Mouse (Mus musculus): ENCODE data around the gene Cacng7. TPM values are rescaled to one million over a fixed set of nuclear protein-coding genes. Genes with fewer than 3 reads are reported as not detected.

The Cacng7 gene
- polyA plus RNA-seq, 1 experiment from 2014 or later = 1.7 TPM

DNA sequence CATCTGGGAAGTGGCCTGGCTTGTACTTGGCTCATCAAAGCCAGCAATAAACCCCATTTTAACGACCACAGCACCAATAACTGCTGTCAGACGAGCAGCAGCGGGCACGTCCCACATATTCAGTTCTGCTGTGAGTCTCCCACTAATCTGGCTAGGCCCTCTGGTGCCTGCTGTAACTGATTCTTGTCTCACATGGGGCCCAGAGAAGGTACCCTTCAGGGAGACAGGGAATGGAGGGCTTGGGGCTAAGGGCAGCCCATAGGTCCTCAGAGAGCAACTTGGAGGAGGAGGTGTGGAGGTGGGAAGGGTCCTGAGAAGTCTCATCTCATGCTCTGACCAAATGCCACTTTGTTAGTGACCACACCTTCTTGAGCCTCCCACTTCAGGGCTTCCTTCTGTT, 24.1 kb upstream of the Cacng7 start:
- Histone ChIP-seq H3K27me3 (replicated peaks; ENCODE audit: control insufficient read depth, insufficient read depth, low read length) (peaks cover 24% of the 10 kb centered on the region), H3K4me1 (ENCODE audit: control insufficient read depth, insufficient read depth, low read length) (no peaks in the 10 kb centered on the region), H3K4me2 (ENCODE audit: low read depth, low read length) (no peak overlapping the region), H3K36me3 (ENCODE audit: control insufficient read depth, insufficient read depth, low read length) (no peaks in the 10 kb centered on the region), H3K4me3 (ENCODE audit: low read depth, low read length) (no peak overlapping the region), H3K27ac (replicated peaks; ENCODE audit: low read depth, low read length) (no peak overlapping the region), H3K9ac (ENCODE audit: low read depth, low read length) (no peak overlapping the region), H3K9me3 (ENCODE audit: control insufficient read depth, low read length) (0 out of 2 replicates have a peak, but pooled peaks cover 4% of the 10 kb centered on the region)
- ATAC-seq (ENCODE audit: low read depth) (no peak), DNase-seq (ENCODE audit: low spot score) (no peak)
- 66% methylated on average over 4 of the region's 4 CpGs for WGBS

DNA sequence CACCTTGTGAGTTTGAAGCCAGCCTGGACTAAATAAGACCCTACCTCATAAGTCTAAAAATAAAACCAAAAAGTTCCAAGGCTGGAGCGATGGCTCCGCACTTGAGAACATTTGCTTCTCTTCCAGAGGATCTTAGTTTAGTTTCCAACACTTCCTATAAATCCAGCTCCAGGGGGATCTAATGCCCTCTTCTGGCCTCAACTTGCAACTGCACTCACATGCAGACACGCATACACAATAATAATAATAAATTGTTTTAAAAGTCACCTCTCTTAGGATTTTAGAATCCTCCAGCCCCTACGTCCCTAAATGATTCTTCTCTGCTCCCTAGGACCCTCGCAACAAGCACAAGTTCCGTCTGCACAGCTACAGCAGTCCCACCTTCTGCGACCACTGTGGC, 22.5 kb upstream of the Cacng7 start:
- no peak for ATAC-seq (ENCODE audit: low read depth)
- Histone ChIP-seq H3K9ac (ENCODE audit: low read depth, low read length) (no peak overlapping the region), H3K4me3 (ENCODE audit: low read depth, low read length) (no peak overlapping the region), H3K27me3 (replicated peaks; ENCODE audit: control insufficient read depth, insufficient read depth, low read length) (peaks cover 8% of the 10 kb centered on the region), H3K4me2 (ENCODE audit: low read depth, low read length) (no peak overlapping the region), H3K9me3 (ENCODE audit: control insufficient read depth, low read length) (0 out of 2 replicates have a peak, but pooled peaks cover 4% of the 10 kb centered on the region), H3K27ac (replicated peaks; ENCODE audit: low read depth, low read length) (no peak overlapping the region), H3K4me1 (ENCODE audit: control insufficient read depth, insufficient read depth, low read length) (no peaks in the 10 kb centered on the region), H3K36me3 (ENCODE audit: control insufficient read depth, insufficient read depth, low read length) (no peaks in the 10 kb centered on the region)
- DNase-seq (ENCODE audit: low spot score) = no peak
- WGBS = 97% methylated on average over 7 of the region's 7 CpGs

GRCm38 (mm10) chr7:3313571-3313970, 19.2 kb upstream of the Cacng7 start:
- Histone ChIP-seq H3K27me3 (replicated peaks; ENCODE audit: control insufficient read depth, insufficient read depth, low read length) (no peaks in the 10 kb centered on the region), H3K4me1 (ENCODE audit: control insufficient read depth, insufficient read depth, low read length) (no peaks in the 10 kb centered on the region), H3K4me3 (ENCODE audit: low read depth, low read length) (no peak overlapping the region), H3K4me2 (ENCODE audit: low read depth, low read length) (no peak overlapping the region), H3K27ac (replicated peaks; ENCODE audit: low read depth, low read length) (no peak overlapping the region), H3K36me3 (ENCODE audit: control insufficient read depth, insufficient read depth, low read length) (no peaks in the 10 kb centered on the region), H3K9ac (ENCODE audit: low read depth, low read length) (no peak overlapping the region), H3K9me3 (ENCODE audit: control insufficient read depth, low read length) (0 out of 2 replicates have a peak, but pooled peaks cover 4% of the 10 kb centered on the region)
- ATAC-seq (ENCODE audit: low read depth) (no peak), DNase-seq (ENCODE audit: low spot score) (no peak)
- WGBS = 76% methylated on average over 8 of the region's 8 CpGs

- Histone ChIP-seq H3K4me1 (ENCODE audit: control insufficient read depth, insufficient read depth, low read length) (no peaks in the 10 kb centered on the region), H3K9ac (ENCODE audit: low read depth, low read length) (no peak overlapping the region), H3K27me3 (replicated peaks; ENCODE audit: control insufficient read depth, insufficient read depth, low read length) (no peaks in the 10 kb centered on the region), H3K4me3 (ENCODE audit: low read depth, low read length) (no peak overlapping the region), H3K4me2 (ENCODE audit: low read depth, low read length) (no peak overlapping the region), H3K36me3 (ENCODE audit: control insufficient read depth, insufficient read depth, low read length) (no peaks in the 10 kb centered on the region), H3K9me3 (ENCODE audit: control insufficient read depth, low read length) (0 out of 2 replicates have a peak, but pooled peaks cover 4% of the 10 kb centered on the region), H3K27ac (replicated peaks; ENCODE audit: low read depth, low read length) (no peak overlapping the region)
- ATAC-seq (ENCODE audit: low read depth) (no peak), DNase-seq (ENCODE audit: low spot score) (peak; percentile 17)
- WGBS = 60% methylated on average over 5 of the region's 5 CpGs
These were observed 18.6 kb upstream of the Cacng7 start for GRCm38 (mm10) chr7:3314121-3314520.

DNA sequence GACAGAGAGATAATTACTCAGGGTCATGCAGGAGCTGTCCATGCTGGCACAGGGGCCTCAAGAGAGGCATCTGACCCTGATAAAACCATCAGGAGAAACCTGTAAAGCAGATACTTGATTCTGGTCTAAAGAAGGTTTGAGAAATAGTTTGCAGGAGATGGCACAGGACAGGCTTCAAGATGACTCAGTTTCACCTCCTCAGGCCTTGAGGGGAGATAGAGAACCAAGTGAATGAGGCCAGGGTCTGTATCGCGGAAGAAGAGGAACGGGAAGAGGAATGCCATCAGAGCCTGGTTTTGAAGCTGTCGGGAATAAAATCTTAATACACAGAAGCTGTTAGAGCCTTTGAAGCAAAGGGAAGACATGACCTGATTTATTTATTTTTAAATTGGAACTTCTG, 15.1 kb upstream of the Cacng7 start:
- ATAC-seq (ENCODE audit: low read depth) (no peak), DNase-seq (ENCODE audit: low spot score) (no peak)
- Histone ChIP-seq H3K9ac (ENCODE audit: low read depth, low read length) (no peak overlapping the region), H3K27me3 (replicated peaks; ENCODE audit: control insufficient read depth, insufficient read depth, low read length) (no peaks in the 10 kb centered on the region), H3K4me1 (ENCODE audit: control insufficient read depth, insufficient read depth, low read length) (no peaks in the 10 kb centered on the region), H3K9me3 (ENCODE audit: control insufficient read depth, low read length) (no peaks in the 10 kb centered on the region), H3K4me2 (ENCODE audit: low read depth, low read length) (no peak overlapping the region), H3K27ac (replicated peaks; ENCODE audit: low read depth, low read length) (no peak overlapping the region), H3K4me3 (ENCODE audit: low read depth, low read length) (no peak overlapping the region), H3K36me3 (ENCODE audit: control insufficient read depth, insufficient read depth, low read length) (no peaks in the 10 kb centered on the region)
- 45% methylated on average over 4 of the region's 4 CpGs for WGBS

- H3K27ac ChIP-seq (replicated peaks; ENCODE audit: low read depth, low read length) = no peak overlapping the region
- DNase-seq (ENCODE audit: low spot score) (no peak), ATAC-seq (ENCODE audit: low read depth) (no peak)
- no peaks in the 10 kb centered on the region for H3K27me3 ChIP-seq (replicated peaks; ENCODE audit: control insufficient read depth, insufficient read depth, low read length)
- 55% methylated on average over 3 of the region's 3 CpGs for WGBS
- H3K4me2 ChIP-seq (ENCODE audit: low read depth, low read length) = no peak overlapping the region
- H3K4me1 ChIP-seq (ENCODE audit: control insufficient read depth, insufficient read depth, low read length) = no peaks in the 10 kb centered on the region
- H3K9ac ChIP-seq (ENCODE audit: low read depth, low read length) = no peak overlapping the region
- no peaks in the 10 kb centered on the region for H3K9me3 ChIP-seq (ENCODE audit: control insufficient read depth, low read length)
- no peaks in the 10 kb centered on the region for H3K36me3 ChIP-seq (ENCODE audit: control insufficient read depth, insufficient read depth, low read length)
- H3K4me3 ChIP-seq (ENCODE audit: low read depth, low read length) = no peak overlapping the region
These were observed 11.9 kb upstream of the Cacng7 start for GRCm38 (mm10) chr7:3320856-3321255.

GRCm38 (mm10) chr7:3323826-3324225, 8.9 kb upstream of the Cacng7 start:
- Histone ChIP-seq H3K4me3 (ENCODE audit: low read depth, low read length) (no peak overlapping the region), H3K9me3 (ENCODE audit: control insufficient read depth, low read length) (no peaks in the 10 kb centered on the region), H3K9ac (ENCODE audit: low read depth, low read length) (no peak overlapping the region), H3K27ac (replicated peaks; ENCODE audit: low read depth, low read length) (no peak overlapping the region), H3K36me3 (ENCODE audit: control insufficient read depth, insufficient read depth, low read length) (no peaks in the 10 kb centered on the region), H3K27me3 (replicated peaks; ENCODE audit: control insufficient read depth, insufficient read depth, low read length) (no peaks in the 10 kb centered on the region), H3K4me2 (ENCODE audit: low read depth, low read length) (no peak overlapping the region), H3K4me1 (ENCODE audit: control insufficient read depth, insufficient read depth, low read length) (no peaks in the 10 kb centered on the region)
- ATAC-seq (ENCODE audit: low read depth) (no peak), DNase-seq (ENCODE audit: low spot score) (no peak)
- WGBS = 83% methylated on average over 1 of the region's 1 CpGs

- Histone ChIP-seq H3K27me3 (replicated peaks; ENCODE audit: control insufficient read depth, insufficient read depth, low read length) (no peaks in the 10 kb centered on the region), H3K4me2 (ENCODE audit: low read depth, low read length) (no peak overlapping the region), H3K9ac (ENCODE audit: low read depth, low read length) (no peak overlapping the region), H3K4me1 (ENCODE audit: control insufficient read depth, insufficient read depth, low read length) (0 out of 2 replicates have a peak, but pooled peaks cover 4% of the 10 kb centered on the region), H3K36me3 (ENCODE audit: control insufficient read depth, insufficient read depth, low read length) (no peaks in the 10 kb centered on the region), H3K27ac (replicated peaks; ENCODE audit: low read depth, low read length) (no peak overlapping the region), H3K4me3 (ENCODE audit: low read depth, low read length) (no peak overlapping the region), H3K9me3 (ENCODE audit: control insufficient read depth, low read length) (no peaks in the 10 kb centered on the region)
- DNase-seq (ENCODE audit: low spot score) (peak; percentile 32), ATAC-seq (ENCODE audit: low read depth) (no peak)
- WGBS = 70% methylated on average over 4 of the region's 4 CpGs
These were observed 4.8 kb upstream of the Cacng7 start for GRCm38 (mm10) chr7:3327961-3328360.

DNA sequence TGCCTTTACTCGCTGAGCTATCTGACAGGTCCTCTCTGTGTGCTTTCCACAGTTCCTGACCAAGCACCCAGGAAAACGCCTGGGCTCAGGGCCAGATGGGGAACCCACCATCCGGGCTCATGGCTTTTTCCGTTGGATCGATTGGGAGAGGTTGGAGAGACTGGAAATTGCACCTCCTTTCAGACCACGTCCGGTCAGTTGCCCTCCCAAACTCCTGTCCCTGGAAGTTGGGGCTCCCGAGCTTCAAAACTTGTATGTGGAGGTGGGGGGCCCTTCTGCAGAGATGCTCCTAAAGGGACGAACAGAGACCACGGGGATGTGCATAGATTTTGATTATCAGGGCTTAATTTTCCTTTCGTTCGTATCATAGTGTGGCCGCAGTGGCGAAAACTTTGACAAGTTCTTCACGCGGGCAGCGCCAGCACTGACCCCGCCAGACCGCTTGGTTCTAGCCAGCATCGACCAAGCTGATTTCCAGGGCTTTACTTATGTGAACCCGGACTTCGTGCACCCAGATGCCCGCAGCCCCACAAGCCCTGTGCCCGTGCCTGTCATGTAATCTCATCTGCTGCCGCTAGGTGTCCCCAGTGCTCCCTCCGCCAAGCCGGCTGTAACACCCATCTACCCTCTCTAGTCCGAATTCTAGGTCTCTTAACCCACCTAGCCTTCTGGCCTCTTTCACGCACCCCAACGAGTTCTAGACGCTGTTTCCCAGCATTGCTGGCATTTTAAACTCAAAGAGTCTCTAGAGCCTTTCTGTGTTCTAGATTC, 2.8 kb upstream of the Cacng7 start:
- Histone ChIP-seq H3K36me3 (ENCODE audit: control insufficient read depth, insufficient read depth, low read length) (no peaks in the 10 kb centered on the region), H3K9me3 (ENCODE audit: control insufficient read depth, low read length) (no peaks in the 10 kb centered on the region), H3K27ac (replicated peaks; ENCODE audit: low read depth, low read length) (no peak overlapping the region), H3K27me3 (replicated peaks; ENCODE audit: control insufficient read depth, insufficient read depth, low read length) (no peaks in the 10 kb centered on the region), H3K4me2 (ENCODE audit: low read depth, low read length) (peak overlapping the region; percentile 43; the same call in 1 of the 2 replicates), H3K4me1 (ENCODE audit: control insufficient read depth, insufficient read depth, low read length) (peaks cover 13% of the 10 kb centered on the region; the same call in 1 of the 2 replicates), H3K9ac (ENCODE audit: low read depth, low read length) (peak overlapping the region; percentile 38; the same call in 1 of the 2 replicates), H3K4me3 (ENCODE audit: low read depth, low read length) (no peak overlapping the region)
- DNase-seq (ENCODE audit: low spot score) (peak; percentile 59), ATAC-seq (ENCODE audit: low read depth) (no peak)
- WGBS = 23% methylated on average over 31 of the region's 31 CpGs
